Mouse (Mus musculus): ENCODE results near the gene Wars2.

The Wars2 gene

GRCm38 (mm10) chr3:99264695-99265094, 123.8 kb downstream of the Wars2 start:
- no peak for DNase-seq (ENCODE audit: low spot score in 2 of 2)

GRCm38 (mm10) chr3:99266752-99267303, 126.0 kb downstream of the Wars2 start:
- DNase-seq (ENCODE audit: low spot score in 2 of 2): no peak

GRCm38 (mm10) chr3:99277973-99278580, 137.2 kb downstream of the Wars2 start:
- no peak for DNase-seq (ENCODE audit: low spot score in 2 of 2)

- no peak for DNase-seq (ENCODE audit: low spot score in 2 of 2)
Measured at GRCm38 (mm10) chr3:99279718-99280117, 138.8 kb downstream of the Wars2 start.

GRCm38 (mm10) chr3:99281453-99281852, 140.6 kb downstream of the Wars2 start:
- no peak for DNase-seq (ENCODE audit: low spot score in 2 of 2)

- no peak for DNase-seq (ENCODE audit: low spot score in 2 of 2)
Measured at GRCm38 (mm10) chr3:99288302-99288701, 147.4 kb downstream of the Wars2 start.

Measured in urinary bladder, postnatal 4 days (tissue).